Mouse (Mus musculus): ENCODE measurements around the gene Anxa1. TPM values are rescaled to one million over a fixed set of nuclear protein-coding genes. Genes with fewer than 3 reads are reported as not detected.

Anxa1 gene
- polyA plus RNA-seq, 1 experiment from 2014 or later: 191 TPM

Other genes with a start within 250 kb of the Anxa1 start
- gene Aldh1a1, start 101.8 kb upstream of the Anxa1 start, polyA plus RNA-seq (2015; fragmentation: Nextera tagmentation; extraction: Ambion mirVana): 29.0 and 29.5 TPM in 2 replicates

Measured in lung, embryonic 15.5 days (tissue).